Mouse (Mus musculus) retina, postnatal 1 day (tissue): ENCODE data around the gene Negr1.

ENCODE experiments used
- DNase-seq: peaks from one replicate; pipeline ENCODE4 v3.0.0-alpha.2; 2012

The Negr1 gene

GRCm38 (mm10) chr3:156690059-156690605 is 128.5 kb downstream of the Negr1 start:
- DNase-seq: no peak

- DNase-seq: no peak
Measured at GRCm38 (mm10) chr3:156698687-156699086, 137.1 kb downstream of the Negr1 start.

GRCm38 (mm10) chr3:156703241-156703640 is 141.6 kb downstream of the Negr1 start:
- no peak for DNase-seq

- no peak for DNase-seq
Measured at GRCm38 (mm10) chr3:156710240-156710639, 148.6 kb downstream of the Negr1 start.

GRCm38 (mm10) chr3:156710693-156711092 is 149.1 kb downstream of the Negr1 start:
- no peak for DNase-seq

- DNase-seq: no peak
Measured at GRCm38 (mm10) chr3:156736335-156736734, 174.7 kb downstream of the Negr1 start.

- no peak for DNase-seq
Measured at GRCm38 (mm10) chr3:156739529-156739928, 177.9 kb downstream of the Negr1 start.

GRCm38 (mm10) chr3:156743266-156743665 is 181.7 kb downstream of the Negr1 start:
- DNase-seq: no peak

- no peak for DNase-seq
Measured at GRCm38 (mm10) chr3:156745218-156745770, 183.7 kb downstream of the Negr1 start.

GRCm38 (mm10) chr3:156747456-156747855 is 185.9 kb downstream of the Negr1 start:
- DNase-seq: no peak

- DNase-seq: no peak
Measured at GRCm38 (mm10) chr3:156753780-156754373, 192.3 kb downstream of the Negr1 start.

- peak; percentile 17 for DNase-seq
Measured at GRCm38 (mm10) chr3:156754790-156755530, 193.4 kb downstream of the Negr1 start.

GRCm38 (mm10) chr3:156765015-156765414 is 203.4 kb downstream of the Negr1 start:
- no peak for DNase-seq

GRCm38 (mm10) chr3:156766171-156766845 is 204.7 kb downstream of the Negr1 start:
- no peak for DNase-seq

GRCm38 (mm10) chr3:156771626-156772025 is 210.0 kb downstream of the Negr1 start:
- no peak for DNase-seq

GRCm38 (mm10) chr3:156772057-156772456 is 210.5 kb downstream of the Negr1 start:
- peak; percentile 35 for DNase-seq

GRCm38 (mm10) chr3:156784309-156784852 is 222.8 kb downstream of the Negr1 start:
- DNase-seq: no peak

- DNase-seq: no peak
Measured at GRCm38 (mm10) chr3:156786355-156786754, 224.8 kb downstream of the Negr1 start.

GRCm38 (mm10) chr3:156791234-156791633 is 229.6 kb downstream of the Negr1 start:
- peak; percentile 93 for DNase-seq

- DNase-seq: no peak
Measured at GRCm38 (mm10) chr3:156792743-156793142, 231.1 kb downstream of the Negr1 start.

- DNase-seq: no peak
Measured at GRCm38 (mm10) chr3:156794091-156794490, 232.5 kb downstream of the Negr1 start.

- peak; percentile 35 for DNase-seq
Measured at GRCm38 (mm10) chr3:156794610-156795009, 233.0 kb downstream of the Negr1 start.
